Mouse (Mus musculus) lung, postnatal 0 days (tissue): ENCODE results near the gene Tdrd9.

ENCODE experiments used
- CTCF ChIP-seq: IDR thresholded peaks from 2 replicates; pipeline ENCODE4 v1.5.1; 2016; ENCODE audit warnings: antibody characterized with exemption, mild to moderate bottlenecking
- EP300 ChIP-seq: IDR thresholded peaks from 2 replicates; pipeline ENCODE4 v1.6.1; 2016; ENCODE audit warnings: antibody characterized with exemption, mild to moderate bottlenecking, control low read depth

DNA sequence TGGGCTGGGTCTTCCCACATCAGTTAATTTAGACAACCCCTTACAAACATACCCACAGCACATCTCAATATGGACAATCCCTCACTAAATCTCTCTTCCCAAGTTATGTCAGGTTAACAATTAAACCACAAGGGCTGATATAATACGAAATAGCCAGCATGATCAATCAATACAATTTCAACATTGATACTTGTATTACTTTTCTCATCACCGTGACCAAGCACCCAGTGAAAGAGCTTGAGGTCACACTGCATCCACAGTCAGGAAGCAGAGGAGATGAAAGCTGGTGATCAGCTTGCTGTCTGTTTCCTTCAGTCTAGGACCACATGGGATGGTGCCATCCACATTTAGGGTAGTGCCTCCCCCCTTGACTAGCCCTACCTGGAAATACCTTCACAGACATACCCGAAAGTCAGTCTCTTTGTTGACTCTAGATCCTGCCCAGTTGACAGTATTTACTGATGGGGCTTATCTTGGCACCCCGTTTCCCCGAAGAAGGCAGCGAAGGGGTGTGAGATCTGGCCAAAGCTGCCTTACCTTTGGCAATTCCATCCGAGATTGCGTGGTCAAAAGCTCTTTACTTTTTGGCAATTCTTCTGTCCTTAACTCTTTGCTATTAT, 123.0 kb downstream of the Tdrd9 start:
- TF ChIP-seq CTCF (no peak), EP300 (no peak)
